Mouse (Mus musculus) left cerebral cortex, postnatal 10 days (tissue): Measurements from ENCODE around the gene Rcor3. TPM values are rescaled to one million over a fixed set of nuclear protein-coding genes. Genes with fewer than 3 reads are reported as not detected.

Experiments
- DNase-seq, 2 experiments: peaks; one replicate each; pipeline ENCODE4 v3.0.0; 2021 to 2022; ENCODE audit warnings: low spot score in 2 of 2, mixed read lengths in 1 of 2; ENCODE audit errors: extremely low spot score in 1 of 2
- intact Hi-C: fragments of 180-260 bp; cut with DNase I; formaldehyde crosslinking; loops from one replicate; pipeline ENCODE4 v1.15.1; 2025
- total RNA-seq, 2 experiments: library from RNA; stranded (reverse); gene quantifications; 2 replicates each; pipeline ENCODE4 v1.2.3; 2021

The Rcor3 gene
- total RNA-seq, 2 experiments from 2014 or later = 47.7 to 49.8 TPM

DNA sequence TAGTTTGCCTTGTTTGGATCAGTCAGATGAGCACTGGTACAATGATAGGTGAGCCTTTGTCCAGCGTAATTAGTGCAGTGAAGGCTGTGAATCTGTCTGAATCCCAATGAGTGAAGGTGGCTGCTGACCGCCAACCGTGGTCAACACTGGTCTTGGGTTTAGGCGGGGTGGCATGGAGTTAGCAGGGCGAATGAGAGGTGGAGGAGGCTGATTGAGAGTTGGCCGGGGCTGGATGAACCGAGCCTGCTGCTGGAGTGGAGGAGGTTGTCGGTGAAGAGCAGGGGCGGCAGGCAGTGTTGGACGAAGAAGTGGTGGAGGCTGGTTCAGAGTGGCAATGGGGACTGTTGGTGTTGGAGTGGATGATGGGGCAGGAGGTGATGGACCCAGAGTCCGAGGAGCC, 37.1 kb downstream of the Rcor3 start:
- no peak for DNase-seq
- intact Hi-C loops = no loop called here

DNA sequence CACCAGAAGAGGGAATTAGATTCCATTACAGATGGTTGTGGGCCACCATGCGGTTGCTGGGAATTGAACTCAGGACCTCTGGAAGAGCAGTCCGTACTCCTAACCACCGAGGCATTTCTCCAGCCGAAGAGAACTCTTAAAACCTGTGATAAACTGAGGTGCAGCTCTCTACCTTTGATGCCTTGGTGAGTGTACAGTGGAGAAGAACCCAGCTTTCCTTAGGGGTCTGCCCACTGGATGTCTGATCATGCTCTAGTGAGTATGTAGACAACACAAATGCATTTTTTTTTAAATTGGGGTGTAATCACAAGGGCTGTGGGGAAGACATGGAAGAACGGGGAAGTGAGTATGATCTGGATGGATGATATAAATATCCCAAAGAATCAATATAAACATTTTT, 42.2 kb downstream of the Rcor3 start:
- no peak for DNase-seq
- intact Hi-C loops = loop anchor here (2.0 kb wide), 1 partner anchor 261 kb away; no protein-coding TSS in a partner anchor

DNA sequence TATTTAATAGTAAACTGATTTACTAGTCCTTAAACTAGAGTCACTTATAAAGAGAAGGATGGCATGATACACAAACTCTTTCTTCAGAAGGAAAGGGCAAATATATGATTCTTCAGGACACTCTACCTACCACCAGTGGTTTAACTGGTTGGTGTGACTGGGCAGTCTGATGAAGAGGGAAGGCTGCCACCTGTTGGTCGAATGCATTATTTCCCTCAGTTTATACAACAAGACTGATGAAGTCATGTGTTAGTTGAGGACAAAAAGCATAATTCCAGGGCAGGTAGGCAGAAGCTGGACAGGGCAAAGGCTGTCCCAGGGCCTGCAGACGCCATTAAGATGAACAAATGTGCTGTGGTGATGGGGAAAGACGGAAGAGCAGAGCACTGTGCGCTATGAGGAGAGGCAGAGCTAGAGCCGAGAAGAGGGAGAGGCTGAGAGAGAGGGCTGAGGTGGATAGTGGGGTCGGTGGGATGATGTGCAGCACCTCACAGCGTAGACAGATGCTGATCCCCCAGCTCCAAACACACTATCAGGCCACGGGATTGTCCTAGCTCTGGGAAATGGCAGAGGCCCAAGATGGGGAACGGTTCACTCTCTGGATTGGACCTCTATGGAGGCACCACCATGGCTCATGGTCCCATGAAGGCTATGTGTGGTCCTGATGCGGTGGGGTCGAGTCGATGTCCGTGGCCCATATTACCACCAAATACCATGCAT, 43.3 kb downstream of the Rcor3 start:
- intact Hi-C loops = loop anchor here (2.0 kb wide), 1 partner anchor 260 kb away; no protein-coding TSS in a partner anchor

DNA sequence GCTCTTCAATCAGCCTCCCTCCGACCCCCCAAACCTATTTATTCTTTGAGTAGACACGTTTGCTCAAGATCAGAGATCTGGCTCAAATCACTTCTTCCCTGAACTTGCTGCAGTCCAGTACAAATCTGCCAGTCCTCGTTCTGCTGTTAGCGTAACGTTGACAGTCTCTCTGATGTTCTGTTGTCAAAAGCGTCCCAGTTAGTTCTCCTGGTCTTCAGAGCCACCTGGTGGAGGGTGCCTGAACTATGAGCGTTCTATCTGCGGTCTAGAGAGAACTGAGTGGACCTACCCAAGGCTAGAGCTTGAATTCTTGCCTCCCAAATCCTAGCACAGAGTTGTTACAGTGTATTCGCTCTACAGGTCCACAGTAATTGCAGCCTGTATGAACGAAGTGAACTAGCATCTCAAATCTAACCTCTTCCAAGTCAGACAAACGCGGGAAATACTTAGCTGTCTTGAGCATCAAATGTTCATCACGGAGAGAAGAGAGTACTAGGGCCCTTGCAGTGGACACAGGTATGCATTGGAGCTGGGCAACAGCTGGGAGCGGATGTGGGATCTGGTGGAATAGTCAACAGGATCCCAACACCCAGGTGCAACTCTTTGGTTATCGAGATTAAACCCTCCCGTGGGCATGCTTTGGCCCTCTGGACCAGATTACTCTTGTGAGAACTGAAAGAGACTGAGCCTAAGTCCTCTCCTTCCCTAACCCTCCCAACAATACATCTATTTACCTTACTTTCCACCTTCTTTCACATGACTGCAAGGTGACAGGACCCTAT, 44.8 kb downstream of the Rcor3 start:
- intact Hi-C loops = loop anchor here (1.0 kb wide), 1 partner anchor 128 kb away; no protein-coding TSS in a partner anchor
- DNase-seq = peak; percentile 85 to 90

More for the DNA sequence above, 43.3 kb downstream of the Rcor3 start:
- DNase-seq = peak; percentile 48 to 70

DNA sequence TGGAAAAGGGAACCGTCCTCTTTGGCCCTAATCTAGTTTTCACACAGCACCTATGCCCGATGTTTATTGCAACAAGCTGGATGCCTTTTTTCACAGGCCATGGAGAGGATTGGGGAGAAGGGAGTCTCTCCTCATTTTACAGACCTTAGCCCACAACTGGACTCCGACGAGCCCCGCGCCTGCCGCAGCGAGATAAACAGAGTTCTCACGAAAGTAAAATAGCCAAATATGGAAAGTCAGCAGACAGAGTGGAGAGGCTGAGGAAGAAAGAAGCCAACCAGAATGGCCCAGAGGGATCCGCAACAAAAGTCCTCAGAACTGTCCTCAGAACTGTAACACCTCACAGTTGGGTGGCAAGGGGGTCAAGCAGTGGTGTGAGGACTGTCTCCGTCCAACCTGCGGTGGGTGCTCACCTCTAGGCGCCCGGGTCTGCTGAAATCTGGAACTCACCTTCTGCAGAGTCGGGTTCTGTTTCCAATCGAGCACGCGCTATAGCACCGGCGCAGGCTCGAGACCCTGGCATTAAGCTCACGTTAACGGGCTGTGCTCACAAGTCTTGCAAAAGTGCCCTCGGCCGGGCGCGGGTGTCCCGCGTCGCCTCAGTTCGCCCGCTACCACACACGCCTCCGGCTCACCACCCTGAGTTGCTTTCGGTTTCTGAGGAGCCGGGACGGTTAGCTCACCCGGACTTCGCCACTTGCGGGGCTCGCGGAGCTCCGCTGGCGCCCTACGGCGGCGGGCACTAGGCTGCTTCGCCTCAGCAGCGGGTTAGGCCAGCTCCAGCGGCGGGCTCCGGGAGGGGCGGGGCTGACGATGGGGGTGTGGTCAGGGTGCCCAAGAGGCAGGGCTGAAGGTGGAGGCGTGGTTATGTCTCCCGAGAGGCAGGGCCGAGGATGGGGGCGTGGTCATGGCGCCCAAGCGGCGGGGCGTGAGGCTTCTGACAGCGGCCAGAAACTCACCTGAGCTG, 45.8 kb downstream of the Rcor3 start, which contains the start of gene Traf5:
Gene Traf5, minus strand, starts transcription at position 754 of the 967 bp plus-strand sequence.
- intact Hi-C loops = loop anchor here (1.0 kb wide), 1 partner anchor 127 kb away; no protein-coding TSS in a partner anchor
- DNase-seq = peak; percentile 88 to 97

DNA sequence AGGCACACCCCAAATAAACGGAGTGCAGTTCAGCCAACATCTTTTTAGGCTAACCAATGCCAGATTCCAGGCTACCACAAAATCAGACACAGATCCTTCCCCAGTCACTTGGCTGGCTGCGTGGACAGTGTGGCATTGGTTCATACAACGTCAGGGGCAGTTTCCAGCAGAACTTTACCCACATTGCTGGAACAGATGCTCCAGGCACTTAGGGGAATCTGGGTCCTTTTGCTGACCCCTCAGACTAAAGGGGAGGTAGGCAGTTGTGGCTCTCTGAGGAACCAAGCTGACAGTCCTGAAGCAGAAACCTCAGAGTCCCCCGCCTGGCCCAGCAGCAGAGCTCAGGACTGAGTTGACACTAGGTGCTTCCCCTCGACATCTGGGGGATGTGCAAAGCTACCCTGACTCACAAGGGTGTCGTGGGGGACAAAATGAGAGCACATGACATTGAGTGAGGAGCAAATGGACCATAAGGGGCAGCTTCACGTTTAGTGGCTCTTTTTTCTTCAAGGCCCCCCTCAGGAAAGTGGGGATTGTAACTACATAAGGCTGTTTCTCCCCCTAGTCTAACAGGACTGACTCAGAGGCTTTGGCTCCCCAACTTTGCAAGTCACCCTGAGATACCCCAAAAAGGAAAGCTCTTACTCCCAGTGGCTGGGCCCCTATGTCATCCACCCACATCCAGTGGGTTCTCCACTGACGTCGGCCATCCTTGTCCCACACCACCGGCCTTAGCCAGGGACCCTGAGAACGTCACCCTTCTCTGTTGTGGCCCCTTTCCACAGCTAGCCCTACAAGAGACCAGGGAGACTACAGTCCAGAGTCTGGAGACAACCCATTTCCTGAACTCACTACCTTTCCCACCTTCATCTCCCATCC, 46.9 kb downstream of the Rcor3 start:
- DNase-seq = no peak
- intact Hi-C loops = no loop called here

DNA sequence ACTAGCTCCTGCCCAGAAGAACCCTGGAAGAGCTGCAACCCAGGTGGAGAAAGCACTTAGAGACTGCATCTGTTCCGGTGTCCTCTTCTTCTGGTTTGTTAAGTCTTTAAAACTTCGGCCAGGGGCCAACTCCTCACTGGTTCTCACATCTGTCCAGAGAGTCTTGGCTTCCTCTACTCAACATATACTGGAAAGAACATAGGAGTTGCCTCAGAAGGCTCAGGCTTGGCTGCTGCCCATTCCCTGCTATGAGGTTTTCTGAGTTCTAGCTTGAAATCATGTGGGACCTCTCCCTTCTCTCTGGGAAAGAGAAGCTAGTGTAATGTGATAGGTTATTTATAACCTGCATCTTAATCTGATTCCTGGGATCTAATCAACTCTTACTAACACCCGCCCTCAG, 47.6 kb downstream of the Rcor3 start:
- DNase-seq = no peak
- intact Hi-C loops = no loop called here

DNA sequence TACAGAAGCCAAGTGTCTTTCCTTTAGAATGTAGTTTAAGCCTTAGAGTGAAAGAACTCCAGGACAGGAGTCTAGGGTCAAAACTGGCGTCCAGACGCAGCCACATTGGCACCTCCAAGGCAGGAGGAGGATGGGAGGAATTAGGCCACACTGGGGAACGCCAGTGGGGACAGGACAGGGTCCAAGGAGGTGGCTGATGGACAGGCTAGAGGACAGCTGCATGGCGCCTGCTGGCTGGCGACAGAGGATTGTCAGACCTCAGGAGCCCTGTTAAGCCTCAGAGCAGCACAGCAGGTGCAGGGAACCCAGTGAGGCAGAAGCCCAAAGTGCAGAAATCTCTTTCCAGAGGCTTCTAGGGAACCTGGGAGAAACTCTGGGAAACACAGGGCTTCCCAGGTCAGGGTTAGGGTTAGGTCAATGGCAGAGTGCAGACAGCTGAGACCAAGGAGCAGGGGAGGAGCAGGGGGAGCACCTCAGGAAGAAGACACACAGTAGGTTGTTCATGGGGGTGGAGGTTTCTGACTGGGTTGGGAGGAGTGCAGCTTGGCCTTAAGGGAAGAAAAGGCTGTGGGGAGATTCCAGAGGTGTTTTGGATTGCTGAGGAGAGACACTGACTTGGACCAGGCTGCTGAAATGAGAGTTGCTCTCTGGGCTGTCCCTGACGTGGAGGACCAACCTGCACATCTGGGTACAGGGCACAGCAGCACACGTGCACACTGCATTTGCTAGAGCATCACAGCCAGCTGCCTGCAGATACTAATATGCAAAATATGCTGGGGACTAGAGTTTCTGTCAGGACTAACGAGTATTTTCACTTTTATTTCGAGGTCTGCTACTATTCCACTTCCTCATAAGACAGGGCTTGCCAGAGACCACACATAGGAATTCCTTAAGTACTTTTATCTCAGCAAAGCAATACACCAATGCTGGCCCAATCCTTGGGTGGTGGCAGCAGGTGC, 48.4 kb downstream of the Rcor3 start:
- no peak for DNase-seq
- intact Hi-C loops = loop anchor here (5.0 kb wide), 1 partner anchor 112 kb away; the partner anchor contains the start of gene Rd3

DNA sequence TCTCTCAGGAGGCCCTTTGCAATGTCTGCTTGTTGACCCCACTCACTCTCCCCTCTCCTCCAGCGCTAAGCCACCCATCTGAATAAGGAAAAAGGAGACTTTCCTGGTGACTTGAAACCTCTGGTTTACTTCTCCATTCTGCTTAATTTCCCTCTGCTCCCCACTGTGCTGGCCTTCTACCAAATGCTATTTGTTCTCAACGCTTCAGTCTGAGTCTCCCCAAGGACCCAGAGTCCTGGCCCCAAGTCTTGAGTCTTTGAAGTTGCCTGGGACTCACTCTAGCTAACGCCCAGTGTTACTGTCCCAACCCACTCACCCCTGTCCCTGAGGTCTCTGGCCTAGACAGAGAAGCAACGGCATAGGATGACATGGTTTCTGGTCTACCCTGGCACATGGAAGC, 49.9 kb downstream of the Rcor3 start:
- peak in 1 of 2 experiments; percentile 60 for DNase-seq
- intact Hi-C loops = loop anchor here (5.0 kb wide), 1 partner anchor 111 kb away; the partner anchor contains the start of gene Rd3

DNA sequence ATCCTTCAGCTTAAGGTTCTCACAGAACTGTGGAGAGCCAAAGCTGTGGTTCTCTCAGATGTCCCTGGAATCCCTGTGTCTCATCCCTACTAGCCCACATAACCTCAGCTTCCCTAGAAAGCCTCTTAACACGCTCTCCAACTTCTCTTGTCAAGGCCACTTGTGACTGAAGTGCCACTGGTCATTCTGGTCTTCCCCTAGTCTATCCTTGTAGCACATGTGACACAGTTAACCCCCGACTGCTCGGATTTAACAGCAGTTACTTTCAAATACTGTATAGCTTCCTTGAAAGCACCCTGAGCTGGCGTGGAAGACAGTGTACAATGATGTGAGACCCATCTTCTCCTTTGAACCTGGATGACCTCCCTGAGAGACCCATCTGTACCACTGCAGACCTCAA, 50.8 kb downstream of the Rcor3 start:
- intact Hi-C loops = loop anchor here (5.0 kb wide), 1 partner anchor 110 kb away; the partner anchor contains the start of gene Rd3
- DNase-seq = no peak

DNA sequence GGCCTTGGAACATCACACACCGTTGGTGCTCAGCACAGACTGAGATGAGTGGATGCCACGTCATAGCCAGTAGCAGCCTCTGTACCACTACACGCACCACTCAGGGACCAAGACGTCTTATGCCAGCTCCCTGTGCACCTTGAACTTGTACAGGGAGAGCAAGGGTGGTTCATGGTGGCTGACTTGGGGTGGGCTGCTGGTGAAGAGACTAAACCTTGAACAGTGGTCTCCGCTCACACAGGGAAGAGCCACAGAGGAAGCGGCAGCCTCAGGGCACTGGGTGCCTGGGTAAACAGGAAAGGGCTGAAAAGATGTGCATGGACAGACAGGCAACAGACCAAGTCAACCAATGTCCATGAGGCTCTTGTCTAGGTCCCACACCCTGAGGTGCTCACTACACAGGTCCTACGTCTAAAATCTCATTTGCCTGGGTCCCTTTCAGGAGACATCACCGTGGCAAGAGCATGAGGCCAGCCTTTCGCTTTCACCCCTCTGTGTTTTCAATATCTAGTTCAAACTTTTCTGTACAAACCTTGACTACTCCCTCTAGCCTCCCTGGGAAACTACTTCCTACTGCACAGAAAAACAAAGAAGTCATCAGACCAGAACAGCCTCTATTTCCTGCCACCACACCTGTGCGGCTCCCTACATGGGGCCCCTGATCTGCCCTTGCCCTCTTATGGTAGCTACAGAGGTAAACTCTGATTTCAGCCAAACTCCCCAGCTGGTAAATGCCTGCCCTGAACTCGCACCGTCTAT, 51.4 kb downstream of the Rcor3 start:
- DNase-seq = no peak
- intact Hi-C loops = loop anchor here (5.0 kb wide), 1 partner anchor 109 kb away; the partner anchor contains the start of gene Rd3

DNA sequence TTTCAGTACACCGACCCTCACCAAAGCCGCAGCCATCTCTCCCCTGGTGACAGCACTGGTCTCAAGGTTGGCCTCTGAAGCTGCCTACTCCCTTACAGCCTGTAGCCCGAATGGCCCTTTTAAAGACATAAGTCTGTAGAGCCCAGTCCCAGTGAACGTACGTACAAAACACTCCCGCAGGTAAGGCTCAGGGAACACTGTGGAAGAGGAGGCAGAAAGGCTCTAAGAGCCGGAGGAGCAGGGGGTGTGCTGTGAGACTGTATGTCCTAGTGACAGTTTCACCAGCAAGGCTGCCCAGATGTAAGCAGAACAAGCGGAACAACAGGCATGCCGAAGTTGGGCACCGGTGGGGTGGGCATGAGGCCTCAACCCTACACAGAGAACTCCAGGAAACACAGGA, 52.6 kb downstream of the Rcor3 start:
- no peak for DNase-seq
- intact Hi-C loops = loop anchor here (5.0 kb wide), 1 partner anchor 108 kb away; the partner anchor contains the start of gene Rd3

DNA sequence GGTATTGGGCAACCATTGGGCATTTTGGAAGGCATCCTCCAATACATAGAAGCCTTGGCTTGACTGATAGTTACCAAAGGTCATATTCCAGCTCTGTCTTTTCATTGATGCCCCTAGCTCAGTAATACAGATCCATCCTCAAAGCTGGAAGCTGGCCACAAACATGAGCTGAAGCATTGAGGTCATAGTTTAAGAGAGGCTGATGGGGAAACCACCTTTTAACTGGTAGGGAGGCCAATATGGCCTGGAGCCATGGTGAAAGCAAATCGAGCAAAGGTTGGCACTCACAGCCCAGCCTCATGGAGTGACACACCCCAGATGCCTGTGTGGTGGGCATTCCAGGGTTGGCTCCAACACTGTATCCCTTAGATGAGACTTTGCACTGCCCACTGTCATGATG, 55.2 kb downstream of the Rcor3 start:
- intact Hi-C loops = no loop called here
- DNase-seq = no peak

DNA sequence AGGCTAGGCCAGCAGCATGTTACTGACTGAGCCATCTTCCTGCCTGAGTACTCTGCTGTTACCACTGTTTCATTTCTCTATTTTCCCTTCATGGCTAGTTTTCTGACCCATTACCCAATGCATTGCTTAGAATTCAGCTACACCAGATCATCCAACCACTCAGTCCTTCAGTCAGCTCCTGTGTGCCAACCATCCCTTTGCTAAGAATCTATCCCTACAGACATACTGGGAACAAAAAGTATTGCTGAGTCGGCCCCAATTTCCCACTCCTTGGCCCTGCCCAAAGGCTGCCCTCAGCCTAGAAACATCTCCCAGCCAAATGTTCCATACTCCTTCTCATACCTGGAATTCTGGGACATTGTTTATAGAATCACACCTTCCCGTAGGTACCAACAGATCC, 56.7 kb downstream of the Rcor3 start:
- intact Hi-C loops = no loop called here
- no peak for DNase-seq

DNA sequence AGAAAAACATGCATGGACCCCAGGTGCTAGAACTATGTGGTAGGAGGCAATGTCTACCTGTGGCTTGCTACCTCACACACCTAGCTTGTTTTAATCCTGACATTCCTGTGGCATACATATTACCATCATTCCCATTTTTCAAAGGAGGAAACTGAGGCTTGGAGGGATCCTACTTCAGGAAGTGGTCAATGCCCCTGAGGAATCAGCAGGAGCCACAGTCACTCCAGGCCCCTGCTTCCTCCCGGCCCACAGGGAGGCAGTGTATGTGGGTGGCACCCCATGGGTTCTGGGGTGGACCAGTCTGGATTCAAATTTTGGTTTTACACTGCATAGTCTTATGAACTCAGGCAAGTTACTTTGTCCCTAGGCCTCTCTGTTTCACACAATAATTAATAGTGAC, 58.7 kb downstream of the Rcor3 start:
- intact Hi-C loops = no loop called here
- DNase-seq = no peak

DNA sequence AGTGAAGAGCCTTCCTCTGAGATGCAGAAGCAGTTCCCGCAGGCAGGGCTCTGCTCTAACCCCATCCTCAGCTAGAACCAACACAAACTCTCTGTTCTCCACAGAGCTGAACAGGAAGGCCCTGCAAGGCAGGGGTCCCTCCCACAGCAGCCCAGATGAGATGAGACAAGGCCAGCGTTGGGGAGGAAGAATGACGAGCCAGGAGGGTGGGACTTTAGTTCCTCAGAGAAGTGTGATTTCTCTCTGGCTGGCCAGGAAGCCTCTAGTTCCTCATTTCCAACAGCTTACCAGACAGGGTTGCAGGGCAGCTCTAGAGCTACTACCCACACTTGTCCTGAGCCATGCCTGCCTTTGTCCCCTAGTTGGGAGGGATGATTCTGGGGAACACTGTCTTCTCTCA, 59.5 kb downstream of the Rcor3 start:
- intact Hi-C loops = no loop called here
- DNase-seq = peak in 1 of 2 experiments; percentile 71
